Mouse (Mus musculus) embryonic fibroblast, embryonic 13.5 days (primary cell): ENCODE data around the gene Cnot11. TPM values are rescaled to one million over a fixed set of nuclear protein-coding genes. Genes with fewer than 3 reads are reported as not detected.

Experiments used
- H3K27ac ChIP-seq: 2 replicates; pipeline ENCODE4 v1.5.1; 2012; ENCODE audit warnings: low read length, control low read depth, inconsistent platforms; ENCODE audit not compliant: insufficient read depth
- H3K4me1 ChIP-seq: 2 replicates; pipeline ENCODE4 v1.6.1; 2011; ENCODE audit warnings: low read length; ENCODE audit not compliant: control insufficient read depth, insufficient read depth
- H3K4me3 ChIP-seq: 2 replicates; pipeline ENCODE4 v1.5.1; 2011; ENCODE audit warnings: mild to moderate bottlenecking, control low read depth, low read length; ENCODE audit not compliant: insufficient read depth
- CTCF ChIP-seq: IDR thresholded peaks from 2 replicates; pipeline ENCODE4 v1.5.1; 2011; ENCODE audit warnings: mild to moderate bottlenecking, control low read depth, low read length, moderate library complexity, borderline replicate concordance; ENCODE audit not compliant: insufficient read depth
- POLR2A ChIP-seq: IDR thresholded peaks from 2 replicates; pipeline ENCODE4 v1.6.1; 2011; ENCODE audit warnings: low read depth, mild to moderate bottlenecking, control low read depth, low read length, moderate library complexity
- polyA plus RNA-seq: library from polyadenylated mRNA; stranded (reverse); fragments of >200 nt; gene quantifications from 2 replicates; pipeline ENCODE4 v1.2.4, GENCODE M21; 2011; ENCODE audit warnings: low read depth; ENCODE audit not compliant: missing spikeins, insufficient read length

The Cnot11 gene
- polyA plus RNA-seq, 1 experiment, result 47.8 TPM

GRCm38 (mm10) chr1:39531036-39531435, 3.8 kb upstream of the Cnot11 start:
- no peak overlapping the region for H3K27ac ChIP-seq
- no peak overlapping the region for H3K4me3 ChIP-seq
- H3K4me1 ChIP-seq, result peaks cover 4% of the 10 kb centered on the region; the same call in 1 of the 2 replicates
- no peak for TF ChIP-seq POLR2A
- TF ChIP-seq CTCF, result no peak

DNA sequence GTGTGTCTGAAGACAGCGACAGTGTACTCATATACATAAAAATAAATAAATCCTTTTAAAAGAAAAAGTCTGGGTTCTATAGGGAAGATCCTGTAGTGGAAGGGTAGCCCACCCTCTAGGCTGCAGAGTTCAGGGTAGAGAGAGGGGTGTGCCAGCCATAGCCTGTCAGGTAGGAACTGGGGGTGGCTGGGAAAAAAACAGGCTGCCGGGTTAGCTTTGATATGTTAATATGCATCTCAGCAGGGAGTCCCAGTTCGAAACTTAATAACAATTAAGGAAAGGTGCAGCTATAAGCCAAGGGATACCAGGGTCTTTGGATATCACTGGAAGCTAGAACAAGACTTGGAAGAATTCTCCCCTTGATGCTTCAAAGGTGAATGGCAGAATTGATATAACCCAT, 875 bp upstream of the Cnot11 start:
- Histone ChIP-seq H3K27ac (no peak overlapping the region), H3K4me1 (peaks cover 6% of the 10 kb centered on the region; the same call in 1 of the 2 replicates), H3K4me3 (no peak overlapping the region)
- TF ChIP-seq POLR2A (no peak), CTCF (no peak)

GRCm38 (mm10) chr1:39535515-39536311, 921 bp downstream of the Cnot11 start:
- peak overlapping the region; percentile 80 for H3K4me3 ChIP-seq
- 0 out of 2 replicates have a peak, but pooled peaks cover 2% of the 10 kb centered on the region for H3K4me1 ChIP-seq
- TF ChIP-seq CTCF (no peak), POLR2A (peak; percentile 82)
- peak overlapping the region; percentile 56 for H3K27ac ChIP-seq

- TF ChIP-seq POLR2A (no peak), CTCF (no peak)
- peak overlapping the region; percentile 80 for H3K4me3 ChIP-seq
- no peak overlapping the region for H3K27ac ChIP-seq
- H3K4me1 ChIP-seq, result 0 out of 2 replicates have a peak, but pooled peaks cover 2% of the 10 kb centered on the region
Observed at GRCm38 (mm10) chr1:39536701-39537100, 1.9 kb downstream of the Cnot11 start.

GRCm38 (mm10) chr1:39537631-39538380, 3.0 kb downstream of the Cnot11 start:
- no peak overlapping the region for H3K4me3 ChIP-seq
- 0 out of 2 replicates have a peak, but pooled peaks cover 2% of the 10 kb centered on the region for H3K4me1 ChIP-seq
- no peak overlapping the region for H3K27ac ChIP-seq
- TF ChIP-seq CTCF (no peak), POLR2A (no peak)

GRCm38 (mm10) chr1:39540592-39540991, 5.8 kb downstream of the Cnot11 start:
- Histone ChIP-seq H3K4me1 (0 out of 2 replicates have a peak, but pooled peaks cover 2% of the 10 kb centered on the region), H3K4me3 (no peak overlapping the region), H3K27ac (no peak overlapping the region)
- TF ChIP-seq CTCF (no peak), POLR2A (no peak)

GRCm38 (mm10) chr1:39545589-39545988, 10.8 kb downstream of the Cnot11 start:
- H3K4me1 ChIP-seq, result peaks cover 5% of the 10 kb centered on the region; the same call in 1 of the 2 replicates
- H3K4me3 ChIP-seq, result no peak overlapping the region
- TF ChIP-seq CTCF (no peak), POLR2A (no peak)
- H3K27ac ChIP-seq, result no peak overlapping the region

DNA sequence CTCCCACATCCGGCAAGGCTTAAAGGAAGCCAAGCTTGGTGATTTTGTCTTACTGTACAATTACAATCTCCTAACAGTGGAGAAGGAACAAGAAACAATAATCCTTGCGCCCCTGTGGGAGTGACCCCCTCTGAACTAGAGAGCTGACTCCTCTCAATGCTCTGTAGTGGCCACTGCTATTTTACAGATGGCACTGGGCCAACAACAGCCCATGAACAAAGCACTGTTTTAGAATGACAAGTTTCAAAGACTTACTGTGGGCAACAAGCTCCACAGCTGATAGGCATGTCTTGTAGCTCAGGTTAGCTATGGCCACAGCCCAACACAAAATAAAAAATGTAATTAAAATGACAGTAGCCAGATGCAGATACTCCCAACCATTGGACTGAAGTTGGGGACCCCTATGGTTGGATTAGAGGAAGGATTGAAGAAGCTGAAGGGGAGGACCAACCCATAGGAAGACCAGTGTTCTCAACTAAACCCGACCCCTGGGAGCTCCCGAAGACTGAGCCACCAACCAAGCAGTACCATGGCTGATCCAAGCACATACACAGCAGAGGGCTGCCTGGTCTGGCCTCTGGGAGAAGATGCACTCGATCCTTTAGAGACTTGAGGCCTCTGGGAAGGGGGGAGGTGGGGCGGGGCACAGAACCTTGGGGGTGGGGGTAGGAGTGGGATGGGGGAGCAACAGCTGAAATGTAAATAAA, 11.5 kb downstream of the Cnot11 start:
- Histone ChIP-seq H3K4me1 (peaks cover 5% of the 10 kb centered on the region; the same call in 1 of the 2 replicates), H3K4me3 (no peak overlapping the region), H3K27ac (no peak overlapping the region)
- no peak for TF ChIP-seq CTCF
- no peak for TF ChIP-seq POLR2A

GRCm38 (mm10) chr1:39547238-39547637, 12.4 kb downstream of the Cnot11 start:
- no peak overlapping the region for H3K27ac ChIP-seq
- H3K4me1 ChIP-seq, result peaks cover 5% of the 10 kb centered on the region; the same call in 1 of the 2 replicates
- H3K4me3 ChIP-seq, result no peak overlapping the region
- TF ChIP-seq POLR2A (no peak), CTCF (no peak)

DNA sequence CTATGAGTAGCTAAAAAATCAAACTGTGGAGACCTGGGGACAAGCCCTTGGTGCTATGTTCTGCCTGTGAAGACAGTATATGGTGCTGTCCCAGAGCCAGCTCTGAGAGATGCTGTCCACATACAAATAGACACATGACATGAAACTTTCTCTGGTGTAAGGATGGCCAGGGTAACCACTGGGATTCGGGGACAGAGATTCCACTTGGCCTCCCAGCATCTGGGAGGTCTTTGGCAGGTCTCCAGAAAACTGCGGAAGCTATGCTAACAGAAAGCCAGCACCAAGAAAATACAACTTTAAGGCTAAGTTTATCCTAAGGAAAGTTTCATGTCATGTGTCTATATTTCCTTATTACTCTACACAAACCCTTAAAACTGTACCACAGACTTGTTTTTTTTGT, 15.0 kb downstream of the Cnot11 start:
- no peak overlapping the region for H3K27ac ChIP-seq
- H3K4me3 ChIP-seq, result no peak overlapping the region
- no peak for TF ChIP-seq CTCF
- no peak for TF ChIP-seq POLR2A
- peaks cover 5% of the 10 kb centered on the region; the same call in 1 of the 2 replicates for H3K4me1 ChIP-seq
